Mouse (Mus musculus): ENCODE measurements around the gene Hbb-bs.

- TF ChIP-seq CTCF (IDR thresholded peaks at IDR 0.05; ENCODE audit: control insufficient read depth, insufficient read depth, insufficient read length) (no peak), MAX (IDR thresholded peaks at IDR 0.05) (no peak), USF1 (IDR thresholded peaks at IDR 0.05; ENCODE audit: low read depth) (no peak), MYOD1 (IDR thresholded peaks at IDR 0.05; ENCODE audit: control insufficient read depth, insufficient read length, low read depth) (no peak), CEBPB (IDR thresholded peaks at IDR 0.05; ENCODE audit: low read depth) (no peak)
These were observed 25.2 kb upstream of the Hbb-bs start, which contains the start of gene Hbb-y for GRCm38 (mm10) chr7:103853090-103853489.

Measured in C2C12 (cell line).